Mouse (Mus musculus): ENCODE data around the gene Thada.
"Not testable (repeated sequence)": the region's sequence is repeated elsewhere in the genome, so short reads cannot be mapped to it uniquely, and the experiment has no call there.

Gene Thada

DNA sequence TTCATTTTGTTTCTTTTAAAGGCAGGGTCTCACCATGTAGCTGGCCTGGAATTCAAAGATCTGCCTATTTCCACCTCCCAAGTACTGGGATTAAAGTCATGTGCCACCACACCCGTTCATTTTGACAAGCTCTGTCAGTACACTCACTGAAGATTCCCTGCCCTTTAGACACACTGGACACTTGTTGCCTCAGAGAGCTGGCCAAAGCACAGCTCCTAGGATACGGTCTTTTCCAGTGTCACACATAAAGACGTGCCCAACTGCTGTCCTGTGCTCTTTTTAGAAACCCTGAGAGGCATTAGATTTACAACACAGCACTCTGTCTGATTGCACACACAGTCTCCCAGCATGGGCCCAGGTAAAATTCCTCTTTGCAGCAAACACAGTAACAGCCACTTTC lies 248.3 kb downstream of the Thada start:
- no peak for DNase-seq (ENCODE audit: low spot score)

DNA sequence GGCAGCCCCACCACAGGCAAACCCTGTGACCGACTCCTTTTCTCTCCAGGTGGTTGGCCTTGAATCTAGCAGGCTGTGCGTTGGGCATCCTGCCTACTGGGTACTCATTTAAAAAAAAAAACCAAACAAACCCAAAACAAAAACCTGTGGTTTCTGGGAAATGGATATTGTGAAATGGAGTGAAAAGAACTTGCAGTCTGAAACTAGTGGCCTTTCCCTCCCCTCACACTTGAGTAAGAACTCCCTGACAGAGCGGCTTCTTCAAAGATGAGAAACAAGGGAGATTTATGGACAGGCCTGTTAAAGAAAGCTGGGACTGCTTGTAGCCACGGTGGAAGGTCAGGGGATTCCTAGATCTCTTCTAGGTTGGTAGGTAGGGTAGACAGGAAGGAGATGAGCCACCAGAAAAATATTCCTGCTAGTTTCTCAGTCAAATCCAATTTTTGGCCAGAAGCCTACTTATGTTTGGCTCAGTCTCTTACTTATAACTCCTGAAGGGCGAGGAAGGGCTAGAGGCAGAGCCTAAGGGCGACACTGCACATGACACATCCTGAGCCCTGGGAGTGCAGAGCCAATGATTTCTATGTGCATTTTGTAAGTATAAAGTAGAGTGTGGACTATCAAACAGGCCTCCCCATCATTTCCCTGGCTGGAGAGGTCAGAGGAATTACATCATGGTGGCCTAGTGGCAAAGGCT lies 250.6 kb downstream of the Thada start:
- DNase-seq (ENCODE audit: low spot score): no peak

DNA sequence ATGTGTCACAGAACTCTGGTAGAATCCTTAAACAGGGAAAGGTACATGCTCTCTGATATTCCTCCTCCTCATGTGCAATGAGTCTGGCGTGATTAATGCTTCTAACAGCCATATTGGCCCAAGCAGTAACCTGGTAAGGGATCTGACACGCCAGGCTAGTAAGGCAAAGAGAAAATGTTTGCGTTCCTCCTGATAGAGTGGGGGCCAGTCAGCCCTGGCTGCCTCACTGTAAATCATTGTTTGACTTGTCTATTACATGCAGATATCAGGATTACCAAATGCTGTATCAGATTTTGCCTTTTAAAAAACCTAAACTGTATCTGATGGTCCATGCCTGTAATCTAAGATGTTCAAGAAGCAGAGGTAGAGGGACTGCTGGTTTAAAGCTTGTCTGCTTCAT lies 252.5 kb downstream of the Thada start:
- no peak for DNase-seq (ENCODE audit: low spot score)

DNA sequence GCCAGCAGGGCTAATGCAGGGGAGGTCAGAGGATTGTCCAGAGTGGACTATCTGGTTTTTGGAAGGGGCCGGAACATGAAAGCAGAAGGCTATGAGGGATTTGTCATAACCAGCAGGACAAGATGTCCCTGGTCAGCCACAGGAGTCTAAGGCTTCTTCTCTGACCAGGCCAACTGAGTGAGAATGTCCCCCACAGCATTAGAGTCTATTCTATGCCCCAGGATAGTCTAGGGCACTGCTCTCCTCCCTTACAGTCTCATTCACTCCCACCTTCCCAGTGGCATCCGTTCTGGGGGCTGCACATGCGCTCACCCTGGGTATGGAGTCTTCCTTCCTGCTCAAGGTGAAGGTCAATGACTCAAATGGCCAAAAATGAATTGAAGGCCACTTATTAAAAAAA lies 258.4 kb downstream of the Thada start:
- DNase-seq (ENCODE audit: low spot score): no peak

DNA sequence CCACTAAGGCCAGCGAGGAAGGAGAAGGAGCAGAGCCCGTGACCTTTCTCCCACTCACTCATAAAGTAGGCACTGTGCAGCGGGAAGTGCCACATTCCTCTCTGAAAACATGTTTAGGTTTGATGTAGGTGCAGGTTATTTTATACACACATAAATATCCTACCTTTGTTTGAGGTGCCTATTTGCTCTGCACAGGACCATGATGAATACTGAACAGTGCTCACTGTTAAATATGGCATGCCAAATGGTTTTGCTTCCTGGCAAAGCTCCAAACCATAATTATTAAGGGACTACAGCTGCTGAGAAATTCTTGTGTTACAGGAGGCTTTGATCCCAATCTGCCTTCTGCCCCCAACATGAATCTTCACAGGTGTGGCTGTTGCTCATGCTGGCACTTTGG lies 259.8 kb downstream of the Thada start:
- DNase-seq (ENCODE audit: low spot score): no peak

DNA sequence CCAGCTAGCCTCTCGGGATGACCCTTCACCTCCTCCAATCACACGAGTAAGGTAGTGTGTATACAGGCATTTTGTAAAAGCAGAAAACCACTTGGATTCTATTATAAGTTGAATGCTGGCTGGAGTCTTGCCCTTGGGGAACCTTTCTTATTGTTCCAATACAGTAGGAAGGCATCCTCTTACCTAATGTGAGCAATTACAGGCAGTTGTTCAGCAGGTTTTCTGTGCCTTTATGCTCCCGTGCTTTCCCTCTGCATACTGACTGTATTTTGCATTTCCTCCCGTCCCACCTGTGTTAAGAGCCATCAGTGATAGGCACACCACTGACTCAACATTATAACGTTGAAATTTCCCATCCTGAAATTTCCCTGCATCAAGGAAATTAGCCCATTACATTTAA lies 261.0 kb downstream of the Thada start:
- no peak for DNase-seq (ENCODE audit: low spot score)

DNA sequence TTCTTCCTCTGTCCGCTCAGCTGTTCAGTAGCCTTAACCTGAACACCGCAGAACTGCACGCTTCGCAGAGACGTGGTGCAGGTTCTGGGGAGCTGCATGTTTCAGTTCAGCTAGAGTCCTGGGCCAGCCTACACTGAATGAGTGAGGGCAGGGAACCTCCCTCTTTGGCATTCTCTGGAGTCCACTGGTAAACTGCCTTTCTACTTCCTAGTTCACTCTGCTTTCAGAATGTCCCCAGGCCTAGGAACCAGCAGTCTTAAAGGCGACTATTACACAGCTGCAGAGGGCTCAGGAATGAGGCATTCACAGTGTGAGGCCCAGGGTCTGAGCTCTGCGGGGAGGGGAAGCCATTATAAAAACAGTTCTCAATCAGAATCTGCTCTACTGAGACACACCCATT lies 262.7 kb downstream of the Thada start:
- DNase-seq (ENCODE audit: low spot score): no peak

DNA sequence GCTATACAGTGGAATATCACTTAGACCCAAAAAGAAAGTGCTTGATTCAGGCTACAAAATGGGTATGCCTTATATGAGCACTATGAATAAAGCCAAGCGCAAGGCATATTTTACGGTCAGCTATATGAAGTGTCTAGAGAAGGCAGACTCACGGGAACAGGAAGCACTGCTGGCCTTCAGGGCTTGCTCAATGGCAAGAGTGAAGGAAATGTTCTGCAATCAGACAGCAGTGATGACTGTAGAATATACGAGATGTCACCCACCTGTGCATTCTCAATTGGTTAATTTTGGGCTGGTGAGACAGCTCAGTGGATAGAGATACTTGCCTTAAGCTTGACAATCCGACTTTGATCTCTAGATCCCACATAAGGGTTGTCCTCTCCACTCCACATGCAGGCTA lies 264.8 kb downstream of the Thada start:
- DNase-seq (ENCODE audit: low spot score): no peak

DNA sequence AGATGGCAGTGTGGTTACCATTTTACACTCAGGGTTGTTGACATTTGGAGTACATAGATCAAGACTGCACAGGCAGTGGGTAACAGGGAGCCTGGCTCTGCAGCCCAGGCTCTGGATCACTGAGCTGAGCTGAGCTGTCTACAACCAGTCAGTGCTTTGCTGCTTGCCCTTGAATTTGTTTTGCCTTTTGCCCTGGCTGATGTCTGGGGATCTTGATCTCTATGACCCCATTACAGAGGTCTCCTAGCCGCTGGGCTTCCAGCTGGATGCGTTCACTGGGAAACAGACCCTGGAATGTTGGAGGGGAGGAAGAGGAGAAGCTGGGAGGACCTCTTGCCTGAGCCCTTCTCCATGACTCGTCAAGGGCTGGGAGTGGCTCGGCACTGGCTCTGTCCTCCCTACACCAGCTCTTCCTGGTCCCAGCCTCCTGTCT lies 268.1 kb downstream of the Thada start:
- DNase-seq (ENCODE audit: low spot score): no peak

DNA sequence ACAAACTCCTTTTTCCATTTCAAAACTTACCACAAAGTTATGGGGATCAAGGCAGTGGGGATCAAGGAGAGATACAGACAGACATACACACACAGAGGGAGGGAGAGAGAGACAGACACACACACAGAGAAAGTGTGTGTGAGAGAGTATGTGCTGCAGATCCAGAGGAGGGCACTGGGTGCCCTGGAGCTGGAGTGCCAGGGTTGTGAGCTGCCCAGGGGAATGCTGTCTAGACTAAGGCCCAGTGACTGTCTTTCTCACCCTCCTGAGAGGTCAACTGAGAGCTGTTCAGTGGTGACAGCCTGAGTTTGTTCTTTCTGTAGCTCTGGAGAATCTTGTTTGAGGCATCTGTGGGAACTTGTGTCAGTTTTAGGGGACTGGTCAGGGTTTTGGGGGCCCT lies 269.7 kb downstream of the Thada start:
- DNase-seq (ENCODE audit: low spot score): no peak

DNA sequence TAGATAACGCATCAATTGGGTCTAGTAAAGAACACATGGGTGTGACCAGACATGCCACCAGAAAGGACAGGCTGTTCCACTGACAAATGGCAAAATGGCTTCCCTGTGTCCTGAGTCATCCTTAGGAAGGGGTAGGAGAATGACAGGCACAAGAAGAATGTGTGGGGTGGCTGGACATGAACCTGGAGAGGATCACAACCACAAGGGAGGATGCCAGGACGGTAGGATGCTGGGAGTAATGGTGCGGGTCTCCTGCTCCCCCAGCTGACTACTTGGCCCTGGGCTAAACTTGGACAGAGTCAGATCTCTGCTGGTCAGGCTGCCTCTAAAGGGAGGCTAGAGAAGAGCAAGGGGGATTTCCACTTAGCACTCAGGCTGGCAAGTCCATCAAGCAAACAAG lies 270.2 kb downstream of the Thada start:
- DNase-seq (ENCODE audit: low spot score): no peak

DNA sequence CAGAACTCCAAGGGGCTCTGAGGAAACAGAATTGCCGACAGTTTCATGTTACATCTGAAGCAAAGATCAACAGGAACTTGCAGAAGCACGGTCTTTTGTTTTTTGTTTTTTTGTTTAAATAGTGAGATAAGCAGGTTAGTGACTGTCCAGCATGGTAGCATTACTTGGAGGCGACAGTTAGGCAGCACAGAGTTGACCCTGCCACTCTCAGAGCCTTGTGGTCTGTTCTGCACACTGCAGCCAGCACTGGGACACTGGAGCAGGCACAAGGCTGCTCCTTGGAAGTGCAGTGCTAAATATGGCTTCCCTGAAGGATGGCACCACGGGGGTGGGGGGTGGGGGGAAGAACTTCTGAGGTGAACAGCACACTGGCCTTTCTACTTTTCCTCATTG lies 271.0 kb downstream of the Thada start:
- peak; percentile 5 for DNase-seq (ENCODE audit: low spot score)

DNA sequence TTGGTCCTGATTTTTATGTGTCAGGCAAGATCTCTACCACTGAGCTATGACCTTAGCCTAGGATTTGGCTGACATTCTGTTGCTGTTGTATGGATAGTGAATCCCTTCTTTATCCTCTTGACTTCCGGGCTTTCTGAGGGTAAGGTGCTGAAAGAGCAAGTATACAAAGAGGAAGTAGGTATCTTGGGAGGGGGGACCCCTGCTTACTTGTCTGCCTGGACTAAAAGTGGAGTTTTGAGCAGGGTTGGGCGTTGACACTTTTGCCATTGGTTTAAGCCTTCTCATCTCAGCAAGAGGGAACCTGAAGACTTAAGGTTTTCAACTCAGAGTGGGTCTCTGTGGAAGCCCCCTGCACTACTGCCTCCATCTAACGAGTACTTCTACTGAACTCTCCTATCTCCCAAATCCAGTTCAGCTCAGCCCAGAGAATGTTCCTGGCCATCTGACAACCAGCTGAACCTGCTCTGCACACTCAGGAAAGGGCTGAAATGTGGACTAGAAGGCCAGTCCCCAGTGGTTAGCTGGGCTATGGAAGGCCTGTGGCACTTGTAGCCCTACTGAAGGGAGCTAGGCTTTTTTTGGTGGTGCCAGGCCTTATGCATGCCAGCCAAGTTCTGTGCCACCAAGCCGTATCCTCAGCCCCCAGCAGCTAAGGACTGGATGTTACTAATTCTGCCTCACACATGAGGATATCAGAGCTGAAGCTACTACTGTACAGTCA lies 271.6 kb downstream of the Thada start:
- peak; percentile 10 for DNase-seq (ENCODE audit: low spot score)

DNA sequence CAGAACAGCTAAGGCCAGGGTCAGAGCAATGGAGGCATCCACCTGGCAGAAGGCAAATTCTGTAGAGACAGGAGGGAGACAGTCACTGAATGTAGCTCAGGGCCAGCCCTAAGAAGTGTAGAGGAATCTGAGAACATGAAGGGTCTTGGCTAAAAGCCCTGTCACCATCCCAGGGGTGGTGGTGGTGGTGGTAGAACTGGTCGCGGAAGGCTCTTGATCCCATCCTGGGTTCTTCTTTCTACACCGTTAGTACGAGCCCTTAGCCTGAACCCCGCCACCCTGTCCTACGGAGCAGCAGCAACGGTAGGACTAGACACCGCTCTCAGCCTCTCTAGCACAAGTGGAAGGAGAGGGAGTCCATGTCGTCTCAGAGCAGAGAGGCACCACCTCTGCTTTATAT lies 272.6 kb downstream of the Thada start:
- DNase-seq (ENCODE audit: low spot score): peak; percentile 2

DNA sequence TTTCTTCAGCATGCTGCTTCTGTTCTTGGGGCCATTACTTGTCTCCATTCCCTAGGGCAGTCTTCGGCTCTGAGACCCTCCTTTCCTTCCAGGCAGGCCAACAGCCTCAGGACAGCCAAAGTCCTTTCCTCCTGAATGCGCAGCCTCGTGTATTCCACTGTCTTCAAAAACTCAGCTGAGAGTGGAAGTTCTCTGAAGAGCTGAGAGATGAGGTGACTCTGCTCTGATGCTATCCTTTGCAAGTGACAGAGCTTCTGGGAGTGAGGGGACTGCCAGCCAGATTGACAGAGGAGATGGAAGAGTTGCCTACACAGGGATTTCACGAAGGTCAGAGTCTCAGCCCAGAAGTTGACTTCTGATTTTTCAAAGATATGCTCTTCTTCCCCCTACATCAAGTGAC lies 274.1 kb downstream of the Thada start:
- DNase-seq (ENCODE audit: low spot score): peak; percentile 4

DNA sequence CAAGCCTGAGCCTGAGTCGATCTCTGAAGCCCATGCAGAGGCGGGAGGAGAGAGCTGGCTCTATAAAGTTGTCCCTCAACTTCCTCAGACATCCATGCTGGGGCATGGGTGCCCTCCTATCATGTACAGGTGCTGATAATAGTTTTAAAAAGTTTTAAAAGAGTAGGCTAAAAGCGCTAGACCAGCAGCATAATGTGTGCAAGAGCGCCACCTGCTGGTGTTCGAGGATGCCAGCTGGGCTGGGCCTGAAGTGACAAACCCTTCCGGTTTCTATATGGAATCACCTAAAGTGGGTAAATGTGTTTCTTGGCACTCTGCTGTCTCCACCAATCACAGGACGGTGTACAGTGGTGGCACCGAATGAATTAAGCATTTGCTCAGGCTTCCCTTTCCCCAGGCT lies 275.1 kb downstream of the Thada start:
- DNase-seq (ENCODE audit: low spot score): peak; percentile 90

DNA sequence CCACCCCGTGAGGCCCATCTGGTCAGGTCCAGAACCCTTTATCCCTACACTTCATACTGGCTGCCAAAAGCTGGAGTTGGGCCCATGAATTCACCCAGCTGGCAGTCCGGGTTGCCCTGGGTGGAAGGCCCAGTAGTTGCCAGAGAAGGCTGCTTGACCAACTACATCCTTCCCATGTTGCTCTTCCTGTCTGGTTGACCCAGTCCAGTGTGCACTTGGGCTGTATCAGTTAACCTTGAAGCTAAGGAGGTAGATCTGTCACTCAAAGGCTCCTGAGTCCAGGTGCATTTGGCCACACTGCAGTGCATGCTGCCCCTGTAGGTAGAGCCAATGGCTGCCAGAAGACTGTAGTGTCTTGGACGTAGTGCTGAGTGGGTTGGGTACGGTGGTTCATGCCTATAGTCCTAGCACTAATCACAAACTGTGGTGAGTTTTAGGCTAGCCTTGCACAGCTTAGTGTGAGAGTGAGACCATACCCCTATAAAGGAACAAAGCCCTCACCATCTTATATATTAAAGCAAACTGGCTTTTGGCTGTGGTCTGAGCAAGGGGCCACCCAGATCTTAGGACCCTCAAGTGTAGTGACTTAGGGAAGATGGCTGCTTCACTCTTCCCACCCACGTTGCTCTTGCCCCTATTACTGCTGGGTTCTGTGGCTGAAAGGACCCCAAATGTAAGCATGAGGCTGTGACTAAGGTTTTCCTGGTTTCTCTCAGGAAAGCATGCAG lies 276.7 kb downstream of the Thada start:
- peak; percentile 19 for DNase-seq (ENCODE audit: low spot score)

DNA sequence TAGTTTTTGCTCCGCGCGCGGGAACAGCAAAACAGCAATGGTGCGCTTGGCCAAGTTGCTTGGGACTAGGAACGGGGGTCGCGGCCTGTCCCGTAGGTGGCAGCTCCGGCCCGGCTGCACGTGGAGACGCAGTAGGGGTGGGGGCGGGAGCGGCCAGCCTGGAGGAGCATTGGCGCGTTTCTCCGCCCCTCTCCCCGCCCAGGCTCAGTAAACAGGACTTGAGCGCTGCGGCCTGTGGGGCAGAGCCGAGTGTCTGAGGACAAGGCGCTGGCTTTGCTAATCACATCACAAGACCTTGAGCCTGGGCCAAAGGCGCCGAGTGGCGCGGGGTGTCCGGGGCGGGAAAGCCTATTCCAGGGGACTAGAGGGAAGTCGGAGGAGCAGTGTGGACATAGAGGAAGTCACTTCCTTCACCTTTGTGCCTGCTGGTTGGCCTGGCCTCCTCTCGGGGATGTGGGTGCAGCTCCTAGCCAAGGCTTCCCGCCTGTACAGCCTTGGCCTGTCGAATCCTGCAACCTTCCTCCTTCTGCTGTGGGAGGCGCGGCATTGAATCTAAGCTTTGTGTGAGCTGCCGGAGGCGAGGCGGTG lies 277.5 kb downstream of the Thada start:
- DNase-seq (ENCODE audit: low spot score): peak; percentile 81

DNA sequence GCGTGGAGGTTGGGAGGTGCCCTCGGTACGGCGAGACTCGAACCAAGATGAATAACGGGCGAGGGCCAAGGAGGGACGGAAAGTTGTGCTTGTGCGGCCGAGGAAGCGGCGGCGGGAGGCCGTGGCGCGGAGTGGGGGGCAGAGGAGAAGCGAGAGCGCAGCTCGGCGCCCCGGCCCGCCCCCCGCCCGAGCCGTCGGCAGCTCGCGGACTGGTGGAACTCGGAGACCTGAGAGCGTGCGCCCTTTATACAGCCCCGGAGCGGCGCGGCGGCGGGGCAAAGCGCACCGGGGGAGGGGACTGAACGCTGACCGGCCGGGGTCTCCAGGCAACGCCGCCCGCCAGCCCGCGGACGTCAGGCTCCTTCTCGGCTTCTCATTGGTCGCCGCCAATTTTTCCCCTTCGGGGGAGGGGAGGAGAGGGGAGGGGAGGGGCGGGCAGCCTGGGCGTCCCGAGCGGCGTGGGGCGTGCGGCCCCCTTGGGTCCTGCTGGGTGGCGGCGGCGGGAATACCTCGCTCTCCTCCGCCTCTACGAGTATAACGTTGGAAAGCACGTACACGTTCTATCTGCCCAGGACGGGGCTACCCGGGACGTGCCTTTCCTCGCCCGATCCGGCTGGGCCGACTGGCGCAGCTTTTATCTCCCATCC lies 278.2 kb downstream of the Thada start, which contains the start of gene Zfp36l2:
Zfp36l2 (minus strand) TSS at position 221 of the 647 bp plus-strand sequence.
- DNase-seq (ENCODE audit: low spot score): peak; percentile 95

DNA sequence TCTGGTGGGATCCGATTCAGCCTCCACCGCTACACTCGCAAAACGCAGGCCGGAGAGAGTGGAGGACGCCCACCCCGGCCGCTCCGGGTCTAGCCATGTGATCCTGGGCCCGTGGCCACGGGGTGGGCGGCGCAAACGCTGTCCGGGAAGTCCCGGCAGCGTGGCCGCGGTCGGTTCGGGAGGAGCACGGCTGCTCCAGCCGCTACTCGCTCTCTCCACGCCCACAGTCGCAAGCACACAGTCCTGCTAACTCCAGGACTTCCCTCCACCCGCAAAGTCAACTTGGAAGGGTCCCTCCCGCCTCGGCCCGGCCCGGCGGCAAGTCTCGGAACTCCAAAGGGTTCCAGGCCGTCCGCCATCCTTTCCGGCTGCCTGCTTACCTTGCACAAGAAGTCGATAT lies 278.7 kb downstream of the Thada start:
- not testable (repeated sequence) for DNase-seq (ENCODE audit: low spot score)

DNA sequence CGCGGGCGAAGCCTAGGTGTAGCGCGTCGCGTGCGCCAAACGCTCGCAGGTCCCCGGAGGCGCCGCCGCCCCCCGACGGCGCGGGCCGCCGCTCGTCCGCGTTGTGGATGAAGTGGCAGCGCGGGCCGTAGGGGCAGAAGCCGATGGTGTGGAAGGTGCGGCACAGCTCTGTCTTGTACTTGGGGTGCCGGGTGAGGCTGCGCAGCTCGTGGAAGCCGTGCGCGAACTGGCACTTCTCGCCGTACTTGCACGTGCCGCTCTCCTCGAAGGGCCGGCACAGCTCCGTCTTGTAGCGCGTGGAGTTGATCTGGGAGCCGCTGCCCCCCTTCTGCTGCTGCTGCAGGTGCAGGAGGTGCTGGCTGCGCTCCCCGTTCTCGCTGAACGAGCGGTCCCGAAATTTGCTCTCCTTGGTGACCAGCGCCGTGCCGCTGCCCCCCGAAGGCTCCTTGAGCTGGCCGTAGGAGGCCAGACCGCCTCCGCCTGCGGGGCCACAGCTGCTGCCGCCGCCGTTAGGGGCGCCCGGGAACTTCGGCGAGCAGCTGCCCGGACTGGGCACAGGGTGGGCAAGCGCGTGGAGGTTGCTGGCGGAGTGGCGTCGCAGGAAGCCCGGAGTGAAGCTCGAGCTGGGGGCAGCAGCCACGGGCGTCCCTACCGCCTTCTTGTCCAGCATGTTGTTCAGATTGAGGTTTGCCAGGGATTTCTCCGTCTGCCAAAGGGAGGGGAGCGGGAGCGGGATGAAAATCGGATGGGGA lies 279.4 kb downstream of the Thada start:
- DNase-seq (ENCODE audit: low spot score): peak; percentile 51

Measured in urinary bladder, postnatal 25 days (tissue).